Mouse (Mus musculus) G1E (cell line): ENCODE data around the gene Peli2.

Source experiments
- CTCF ChIP-seq: IDR thresholded peaks from 2 replicates; pipeline ENCODE4 v1.5.1; 2012; ENCODE audit warnings: low read depth, low read length, inconsistent platforms, mixed read lengths
- GATA1 ChIP-seq: IDR thresholded peaks from 2 replicates; pipeline ENCODE4 v1.6.1; 2012; ENCODE audit warnings: borderline replicate concordance, low read length, inconsistent platforms, mixed read lengths
- GATA2 ChIP-seq: IDR thresholded peaks from 2 replicates; pipeline ENCODE4 v1.6.1; 2012; ENCODE audit warnings: low read depth, low read length, inconsistent platforms, borderline replicate concordance
- POLR2AphosphoS5 ChIP-seq: IDR thresholded peaks from 2 replicates; pipeline ENCODE4 v1.6.1; 2012; ENCODE audit warnings: low read depth, low read length, inconsistent platforms; ENCODE audit not compliant: insufficient replicate concordance
- TAL1 ChIP-seq: conservative IDR thresholded peaks from 2 replicates; pipeline ENCODE4 v1.6.1; 2012; ENCODE audit warnings: low read depth, low read length, inconsistent platforms, mixed read lengths

- no peak for TF ChIP-seq CTCF
- TF ChIP-seq GATA1: no peak
- no peak for TF ChIP-seq TAL1
- no peak for TF ChIP-seq GATA2
- TF ChIP-seq POLR2AphosphoS5: no peak
Observed at GRCm38 (mm10) chr14:48119648-48120270, 864 bp upstream of the Peli2 start.
